ENCODE assay signal across 13 mouse cellular contexts in genomic region chr1:172129780-172130179, GRCm38 (mm10).
"Had no signal": no experiment of that assay in that cellular context is flagged by ENCODE, and none has a peak within 500 bp of the region (broad histone marks: within the 10 kb centered on the region; RNA-seq: fewer than 3 reads in every experiment).

No protein-coding gene starts in this region.

- H3K4me2 ChIP-seq: neural tube, embryonic 12.5 days; neural tube, embryonic 13.5 days; neural tube, embryonic 15.5 days; stomach, embryonic 15.5 days had no signal

- DNase-seq: right cerebral cortex, postnatal 25 days; spleen, adult 18-20 months; thymus, adult 18-20 months; thymus, adult 2 months; thymus, postnatal 14 days; thymus, postnatal 25 days; thymus, postnatal 36 days; thymus, postnatal 4 days had no signal

- H3K27me3 ChIP-seq: neural tube, embryonic 12.5 days; neural tube, embryonic 13.5 days; neural tube, embryonic 15.5 days; stomach, embryonic 15.5 days had no signal

- H3K9me3 ChIP-seq: neural tube, embryonic 12.5 days; neural tube, embryonic 13.5 days; neural tube, embryonic 15.5 days; stomach, embryonic 15.5 days had no signal

- H3K4me3 ChIP-seq: neural tube, embryonic 12.5 days; neural tube, embryonic 13.5 days; neural tube, embryonic 15.5 days; stomach, embryonic 15.5 days had no signal

- H3K9ac ChIP-seq: neural tube, embryonic 12.5 days; neural tube, embryonic 13.5 days; neural tube, embryonic 15.5 days; stomach, embryonic 15.5 days had no signal

- H3K27ac ChIP-seq: neural tube, embryonic 12.5 days; neural tube, embryonic 13.5 days; neural tube, embryonic 15.5 days; stomach, embryonic 15.5 days; stomach, postnatal 0 days had no signal
